Mouse (Mus musculus): Measurements from ENCODE around the gene 0610037L13Rik. TPM values are rescaled to one million over a fixed set of nuclear protein-coding genes. Genes with fewer than 3 reads are reported as not detected.

0610037L13Rik gene
- 1.9 and 5.6 TPM in 2 replicates for polyA plus RNA-seq (2012; ENCODE audit: insufficient read depth, low replicate concordance)

DNA sequence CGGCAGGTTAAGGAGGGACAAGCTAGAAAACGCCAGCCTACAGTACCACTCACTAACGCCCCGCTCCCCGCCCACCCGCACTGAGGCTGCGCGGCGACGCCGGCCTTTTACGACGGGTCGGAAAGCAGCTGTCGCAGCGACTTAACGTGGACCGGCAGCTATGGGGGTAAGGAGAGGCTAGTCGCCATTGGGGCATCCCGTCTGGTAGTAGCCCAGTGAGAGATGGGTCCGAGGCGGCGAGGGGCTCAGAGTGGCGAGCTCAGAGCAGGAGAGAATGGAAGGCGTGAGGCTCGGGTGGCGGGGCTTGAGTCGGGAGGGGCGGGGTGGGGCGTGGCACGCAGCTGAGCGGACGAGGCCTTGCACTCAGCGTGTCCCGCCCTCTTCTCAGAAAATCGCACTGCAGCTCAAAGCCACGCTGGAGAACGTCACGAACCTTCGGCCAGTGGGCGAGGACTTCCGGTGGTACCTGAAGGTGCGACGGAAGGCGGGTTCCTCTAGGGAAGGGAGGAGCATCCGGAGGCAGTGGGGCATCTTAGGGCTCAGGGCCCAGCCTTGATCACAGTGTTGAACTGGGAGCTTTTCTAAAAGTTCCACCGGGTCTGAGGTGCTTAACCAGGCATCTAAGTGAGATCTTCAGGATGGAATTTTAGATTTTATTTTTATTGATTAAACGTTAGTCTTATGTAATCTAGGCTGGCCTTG, at the start of gene 0610037L13Rik:
Gene 0610037L13Rik, plus strand, starts transcription at position 83 of the 702 bp plus-strand sequence.
- no peaks in the 10 kb centered on the region for H3K27me3 ChIP-seq (replicated peaks)
- peak within 1 kb of the TSS; percentile 97 for H3K4me3 ChIP-seq (replicated peaks)
- no peaks in the 10 kb centered on the region for H3K9me3 ChIP-seq
- H3K4me1 ChIP-seq = peaks cover 53% of the 10 kb centered on the region
- H3K36me3 ChIP-seq (replicated peaks; ENCODE audit: low read length) = peaks cover 69% of the 10 kb centered on the region
- TF ChIP-seq FLI1 (IDR thresholded peaks at IDR 0.05; ENCODE audit: low read length) (peak; percentile 64; the same call in 1 of the 2 replicates), GATA1 (IDR thresholded peaks at IDR 0.05; ENCODE audit: borderline replicate concordance, low read length) (no peak)

DNA sequence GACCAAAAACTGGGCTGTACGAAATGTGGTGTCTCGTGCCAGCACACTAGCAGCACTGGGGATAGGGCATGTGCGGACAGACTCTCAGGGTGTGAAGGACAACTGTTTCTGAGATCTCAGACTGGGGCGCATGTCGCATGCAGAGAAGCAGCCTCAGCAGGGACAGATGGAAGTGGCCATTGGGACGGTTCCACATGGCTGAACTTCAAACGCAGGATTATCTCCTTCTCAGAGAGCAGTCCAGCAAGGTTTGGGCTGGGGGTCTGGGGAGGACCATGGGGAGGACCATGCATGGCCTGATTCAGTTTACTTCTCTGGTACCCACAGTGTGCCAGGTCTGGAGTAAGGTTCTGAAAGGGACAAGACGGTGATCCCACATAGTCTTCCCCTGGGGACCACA, 45.9 kb upstream of the 0610037L13Rik start:
- Histone ChIP-seq H3K9me3 (no peaks in the 10 kb centered on the region), H3K4me3 (replicated peaks) (no peak overlapping the region), H3K36me3 (replicated peaks; ENCODE audit: low read length) (peaks cover 90% of the 10 kb centered on the region), H3K27me3 (replicated peaks) (no peaks in the 10 kb centered on the region), H3K4me1 (peaks cover 9% of the 10 kb centered on the region)
- TF ChIP-seq FLI1 (IDR thresholded peaks at IDR 0.05; ENCODE audit: low read length) (no peak), GATA1 (IDR thresholded peaks at IDR 0.05; ENCODE audit: borderline replicate concordance, low read length) (no peak)

DNA sequence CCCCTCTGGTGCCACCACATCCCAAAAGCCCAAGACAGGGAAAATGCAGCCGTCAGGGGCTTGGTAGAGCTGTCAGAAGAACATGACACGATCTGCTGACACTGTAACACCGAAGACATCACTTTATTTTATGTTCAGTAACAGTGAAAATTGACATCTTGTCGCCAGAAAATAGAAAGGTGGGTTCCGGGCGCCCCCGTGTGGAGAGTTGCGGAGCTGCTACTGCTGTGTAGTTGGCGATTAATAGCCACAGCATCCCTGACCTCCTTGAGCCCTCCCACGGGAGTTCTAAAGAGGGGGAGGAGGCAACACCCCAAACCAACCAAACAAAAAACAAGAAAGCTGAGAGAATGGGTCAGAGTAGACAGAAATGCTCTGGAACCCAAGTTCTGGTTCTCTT, 44.6 kb upstream of the 0610037L13Rik start:
- TF ChIP-seq FLI1 (IDR thresholded peaks at IDR 0.05; ENCODE audit: low read length) = no peak
- no peak for TF ChIP-seq GATA1 (IDR thresholded peaks at IDR 0.05; ENCODE audit: borderline replicate concordance, low read length)
- Histone ChIP-seq H3K36me3 (replicated peaks; ENCODE audit: low read length) (peaks cover 94% of the 10 kb centered on the region), H3K4me3 (replicated peaks) (no peak overlapping the region), H3K9me3 (no peaks in the 10 kb centered on the region), H3K27me3 (replicated peaks) (no peaks in the 10 kb centered on the region), H3K4me1 (peaks cover 18% of the 10 kb centered on the region)

DNA sequence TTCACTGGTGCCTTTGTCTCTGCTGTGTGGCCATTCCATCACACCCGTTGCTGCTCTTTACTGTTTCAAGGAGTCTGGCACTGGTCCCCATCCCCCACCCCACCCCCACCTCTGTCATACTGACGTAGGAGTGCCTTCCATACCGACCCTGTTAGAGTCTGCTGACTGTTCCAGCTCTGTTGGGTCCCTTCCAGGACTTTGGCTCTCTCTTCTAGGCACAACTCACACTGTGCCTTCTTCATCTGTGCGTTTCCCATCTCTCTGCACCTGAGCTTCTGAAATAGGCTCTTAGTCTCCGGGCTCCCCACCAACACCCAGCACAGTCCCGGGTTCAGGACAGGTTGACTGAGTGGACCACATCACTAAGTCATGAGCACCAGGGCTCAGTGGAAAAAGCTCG, 42.8 kb upstream of the 0610037L13Rik start:
- peaks cover 18% of the 10 kb centered on the region for H3K4me1 ChIP-seq
- no peaks in the 10 kb centered on the region for H3K27me3 ChIP-seq (replicated peaks)
- no peaks in the 10 kb centered on the region for H3K9me3 ChIP-seq
- TF ChIP-seq GATA1 (IDR thresholded peaks at IDR 0.05; ENCODE audit: borderline replicate concordance, low read length) = no peak
- TF ChIP-seq FLI1 (IDR thresholded peaks at IDR 0.05; ENCODE audit: low read length) = no peak
- H3K4me3 ChIP-seq (replicated peaks) = no peak overlapping the region
- H3K36me3 ChIP-seq (replicated peaks; ENCODE audit: low read length) = peaks cover 98% of the 10 kb centered on the region

DNA sequence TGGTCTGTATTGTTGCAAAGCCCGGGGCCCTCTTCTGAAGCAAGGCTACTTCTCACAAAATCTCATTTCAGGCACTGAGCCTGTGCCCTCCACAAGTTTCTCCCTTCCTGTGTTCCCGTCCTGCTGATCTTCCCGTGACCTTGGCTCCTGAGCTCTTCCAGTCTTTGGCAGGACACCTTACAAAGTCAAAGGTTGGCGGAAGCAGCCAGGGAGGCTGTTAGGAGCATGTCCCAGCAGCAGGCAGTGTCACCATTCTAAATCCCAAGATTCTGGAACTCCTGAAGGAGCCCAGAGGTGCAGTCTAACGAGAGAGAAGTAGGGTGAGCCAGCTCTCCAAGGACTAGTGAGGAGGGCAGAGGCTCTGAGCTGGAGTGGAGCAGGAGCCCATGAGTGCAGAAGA, 41.1 kb upstream of the 0610037L13Rik start:
- Histone ChIP-seq H3K4me3 (replicated peaks) (no peak overlapping the region), H3K36me3 (replicated peaks; ENCODE audit: low read length) (peaks cover 98% of the 10 kb centered on the region), H3K27me3 (replicated peaks) (no peaks in the 10 kb centered on the region), H3K9me3 (no peaks in the 10 kb centered on the region), H3K4me1 (peaks cover 18% of the 10 kb centered on the region)
- no peak for TF ChIP-seq FLI1 (IDR thresholded peaks at IDR 0.05; ENCODE audit: low read length)
- TF ChIP-seq GATA1 (IDR thresholded peaks at IDR 0.05; ENCODE audit: borderline replicate concordance, low read length) = no peak

DNA sequence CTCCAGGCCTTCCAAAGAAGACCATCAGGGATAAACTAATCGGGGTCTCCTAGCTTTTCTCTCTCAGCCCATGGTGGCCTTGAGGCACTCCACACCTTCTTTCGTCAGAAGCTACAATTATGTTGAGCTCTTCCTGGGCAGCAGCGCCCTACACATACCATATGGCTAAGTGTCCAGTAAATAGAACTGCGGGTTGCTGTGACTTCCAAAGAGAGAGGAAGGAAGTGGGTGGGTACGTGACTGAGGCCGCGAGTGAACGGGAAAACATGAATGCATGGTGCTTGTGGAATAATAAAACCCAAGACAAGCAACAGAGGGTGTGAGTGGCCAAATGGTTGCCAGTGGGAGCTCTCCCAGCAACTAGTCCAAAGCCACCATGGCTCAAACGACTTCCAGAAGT, 40.0 kb upstream of the 0610037L13Rik start:
- TF ChIP-seq GATA1 (IDR thresholded peaks at IDR 0.05; ENCODE audit: borderline replicate concordance, low read length) (no peak), FLI1 (IDR thresholded peaks at IDR 0.05; ENCODE audit: low read length) (no peak)
- Histone ChIP-seq H3K4me1 (peaks cover 14% of the 10 kb centered on the region), H3K27me3 (replicated peaks) (no peaks in the 10 kb centered on the region), H3K4me3 (replicated peaks) (no peak overlapping the region), H3K36me3 (replicated peaks; ENCODE audit: low read length) (peaks cover 99% of the 10 kb centered on the region), H3K9me3 (no peaks in the 10 kb centered on the region)

DNA sequence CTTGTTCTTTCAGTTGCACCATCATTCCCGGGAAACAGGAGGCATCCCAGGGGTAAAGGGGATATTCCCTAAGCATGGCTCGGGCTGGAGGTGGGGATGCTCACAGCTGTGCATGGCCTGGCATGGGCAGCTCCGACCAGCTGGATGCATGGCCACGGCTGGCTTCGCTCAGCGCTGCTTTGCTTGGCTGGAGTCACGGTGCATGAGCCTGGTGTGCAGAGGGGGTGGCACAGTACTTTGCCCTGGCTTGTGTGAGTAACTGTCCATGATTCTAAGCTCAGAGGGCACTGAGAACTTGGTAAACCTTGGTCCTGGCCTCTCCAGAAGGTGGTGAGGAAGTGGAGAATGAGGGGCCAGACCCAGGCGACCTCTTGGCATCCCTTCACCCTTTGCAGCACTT, 39.5 kb upstream of the 0610037L13Rik start:
- Histone ChIP-seq H3K36me3 (replicated peaks; ENCODE audit: low read length) (peaks cover 100% of the 10 kb centered on the region), H3K4me1 (peaks cover 14% of the 10 kb centered on the region), H3K27me3 (replicated peaks) (no peaks in the 10 kb centered on the region), H3K9me3 (no peaks in the 10 kb centered on the region), H3K4me3 (replicated peaks) (no peak overlapping the region)
- TF ChIP-seq GATA1 (IDR thresholded peaks at IDR 0.05; ENCODE audit: borderline replicate concordance, low read length) (no peak), FLI1 (IDR thresholded peaks at IDR 0.05; ENCODE audit: low read length) (no peak)

DNA sequence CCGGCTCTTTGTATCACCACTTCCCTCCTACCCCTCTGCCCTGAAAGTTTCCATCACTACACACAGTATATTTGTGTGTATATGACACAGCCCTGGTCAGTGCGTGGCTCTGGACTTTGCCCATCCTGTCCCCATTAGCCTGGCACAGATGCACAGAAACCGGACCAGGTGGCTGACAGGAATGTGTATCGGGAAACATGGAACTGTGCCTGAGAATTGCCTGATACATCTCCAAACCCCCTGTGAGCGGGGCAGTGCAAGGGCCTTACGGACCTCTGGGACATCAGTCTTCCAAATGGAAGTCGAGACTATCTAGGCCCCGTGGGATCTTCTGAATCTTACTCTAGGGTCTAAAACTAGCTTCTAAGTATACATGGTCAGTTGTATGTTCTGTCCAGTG, 36.3 kb upstream of the 0610037L13Rik start:
- H3K27me3 ChIP-seq (replicated peaks) = no peaks in the 10 kb centered on the region
- TF ChIP-seq FLI1 (IDR thresholded peaks at IDR 0.05; ENCODE audit: low read length) (no peak), GATA1 (IDR thresholded peaks at IDR 0.05; ENCODE audit: borderline replicate concordance, low read length) (no peak)
- H3K4me3 ChIP-seq (replicated peaks) = no peak overlapping the region
- peaks cover 14% of the 10 kb centered on the region for H3K4me1 ChIP-seq
- no peaks in the 10 kb centered on the region for H3K9me3 ChIP-seq
- H3K36me3 ChIP-seq (replicated peaks; ENCODE audit: low read length) = peaks cover 100% of the 10 kb centered on the region

DNA sequence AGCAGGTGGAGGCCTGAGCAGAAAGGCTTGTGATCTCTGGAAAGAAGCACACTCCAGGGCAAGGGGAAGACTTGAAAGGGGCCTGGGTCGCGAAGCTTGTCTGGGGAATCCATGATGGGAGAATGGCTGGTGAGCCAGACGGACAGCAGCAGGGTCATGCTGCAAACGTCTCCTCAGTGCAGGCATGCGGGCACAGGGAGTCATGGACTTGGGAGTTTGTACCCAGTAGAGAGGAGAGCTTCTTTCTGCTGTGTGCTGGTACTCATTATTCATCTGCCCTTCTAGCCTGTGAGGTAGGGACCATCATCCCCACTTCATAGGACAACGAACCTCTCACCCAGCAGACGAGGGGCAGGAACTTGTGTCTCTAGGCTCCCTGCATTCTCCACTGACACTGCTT, 35.8 kb upstream of the 0610037L13Rik start:
- H3K4me1 ChIP-seq = peaks cover 14% of the 10 kb centered on the region
- H3K9me3 ChIP-seq = no peaks in the 10 kb centered on the region
- no peak overlapping the region for H3K4me3 ChIP-seq (replicated peaks)
- no peak for TF ChIP-seq GATA1 (IDR thresholded peaks at IDR 0.05; ENCODE audit: borderline replicate concordance, low read length)
- no peak for TF ChIP-seq FLI1 (IDR thresholded peaks at IDR 0.05; ENCODE audit: low read length)
- H3K27me3 ChIP-seq (replicated peaks) = no peaks in the 10 kb centered on the region
- peaks cover 100% of the 10 kb centered on the region for H3K36me3 ChIP-seq (replicated peaks; ENCODE audit: low read length)

DNA sequence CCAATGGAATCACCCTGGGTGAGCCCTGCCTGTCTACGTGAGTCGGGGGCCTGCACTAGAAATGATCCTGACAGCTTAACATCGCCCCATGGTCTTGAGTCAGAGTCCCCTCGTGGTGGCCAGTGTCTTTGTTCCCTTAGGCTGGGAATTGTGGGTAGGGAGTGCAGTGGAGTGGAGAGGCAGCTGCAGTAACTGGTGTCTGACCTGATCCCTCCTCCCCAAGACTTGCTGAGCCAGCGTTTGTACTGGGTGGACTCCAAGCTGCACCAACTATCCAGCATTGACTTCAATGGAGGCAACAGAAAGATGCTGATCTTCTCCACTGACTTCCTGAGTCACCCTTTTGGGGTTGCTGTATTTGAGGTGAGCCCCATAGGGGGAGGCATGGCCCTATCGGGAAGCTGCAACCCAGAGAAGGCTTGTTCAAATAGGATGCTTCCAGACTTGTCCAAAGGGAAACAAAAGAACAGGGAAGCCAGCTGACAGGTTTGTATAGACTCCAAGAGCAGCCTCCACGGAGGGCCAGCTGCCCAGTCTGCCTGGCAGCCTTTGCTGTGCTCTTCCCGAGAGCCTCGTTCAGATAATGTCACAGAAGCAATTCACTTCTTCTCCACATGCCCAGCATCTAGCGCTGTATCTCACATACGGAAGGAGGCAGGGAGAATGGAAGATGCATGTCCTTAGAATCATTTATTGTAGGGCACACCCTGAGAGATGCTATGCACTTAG, 32.5 kb upstream of the 0610037L13Rik start:
- H3K9me3 ChIP-seq = no peaks in the 10 kb centered on the region
- peaks cover 99% of the 10 kb centered on the region for H3K36me3 ChIP-seq (replicated peaks; ENCODE audit: low read length)
- TF ChIP-seq GATA1 (IDR thresholded peaks at IDR 0.05; ENCODE audit: borderline replicate concordance, low read length) (no peak), FLI1 (IDR thresholded peaks at IDR 0.05; ENCODE audit: low read length) (no peak)
- H3K27me3 ChIP-seq (replicated peaks) = no peaks in the 10 kb centered on the region
- H3K4me1 ChIP-seq = peaks cover 5% of the 10 kb centered on the region; the same call in 1 of the 2 replicates
- no peak overlapping the region for H3K4me3 ChIP-seq (replicated peaks)

Measured in megakaryocyte, embryonic 14.5 days (primary cell).